Mouse (Mus musculus) T-cell, adult 2 months (primary cell): ENCODE data around the gene Camk2g.

Experiments used
- DNase-seq: peaks from one replicate; pipeline ENCODE4 v3.0.0; 2022; ENCODE audit warnings: low spot score

Camk2g gene

DNA sequence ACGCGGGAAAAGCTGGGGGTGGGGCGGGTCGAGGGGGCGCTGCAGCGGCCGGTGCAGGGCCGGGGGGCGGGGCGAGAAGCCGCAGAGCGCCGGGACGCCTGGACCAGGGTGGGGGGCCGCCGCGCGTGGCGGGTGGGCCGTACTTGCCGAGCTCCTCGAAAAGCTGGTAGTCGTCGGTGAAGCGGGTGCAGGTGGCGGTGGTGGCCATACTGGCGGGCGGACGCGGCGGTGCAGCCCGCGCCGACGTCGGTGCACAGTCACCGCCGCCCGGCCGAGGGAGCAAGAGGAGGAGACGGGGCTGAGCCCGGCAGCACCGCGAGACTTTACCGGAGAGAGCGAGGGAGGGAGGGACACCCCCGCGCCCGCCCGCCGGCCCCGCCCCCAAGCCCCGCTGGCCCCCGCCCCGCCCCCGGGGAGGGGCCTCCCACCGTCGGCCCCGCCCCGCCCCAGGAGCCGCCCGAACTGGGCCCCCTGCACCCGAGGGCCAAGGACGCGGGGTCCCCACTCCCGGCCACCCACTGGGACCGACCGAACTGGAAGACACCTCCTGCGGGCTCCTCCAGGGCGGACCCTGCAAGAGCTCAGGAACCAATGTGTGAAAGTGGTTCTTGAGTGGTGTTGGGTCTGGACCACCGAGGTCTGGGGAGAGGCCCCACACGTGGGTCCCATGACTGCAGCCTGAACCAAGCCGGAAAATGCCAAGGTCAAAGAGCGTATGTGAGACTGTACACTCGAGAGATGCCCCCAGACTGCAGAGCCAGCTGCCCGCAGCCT lies at the start of gene Camk2g:
Gene Camk2g, minus strand, starts transcription at position 331 of the 774 bp plus-strand sequence.
- DNase-seq: peak; percentile 81

DNA sequence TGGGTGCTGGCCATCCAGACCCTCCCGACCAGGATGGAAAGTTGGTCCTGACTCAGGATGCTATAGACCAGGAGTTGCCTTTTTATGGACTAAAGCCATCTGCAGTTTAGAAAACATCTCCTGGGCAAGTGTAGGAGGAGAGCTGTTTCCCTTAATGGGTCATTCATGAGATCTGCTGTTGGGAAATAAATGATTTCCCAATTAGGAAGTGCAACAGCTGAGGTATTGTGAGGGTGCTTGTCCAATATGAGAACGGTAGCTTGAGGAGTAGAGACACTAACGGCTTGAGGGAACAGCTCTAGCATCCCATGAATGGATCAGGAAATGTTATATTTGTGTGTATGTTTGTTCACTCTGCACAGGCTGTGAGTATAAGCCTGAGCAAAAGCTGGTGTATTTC lies 48.7 kb upstream of the Camk2g start:
- DNase-seq: no peak

DNA sequence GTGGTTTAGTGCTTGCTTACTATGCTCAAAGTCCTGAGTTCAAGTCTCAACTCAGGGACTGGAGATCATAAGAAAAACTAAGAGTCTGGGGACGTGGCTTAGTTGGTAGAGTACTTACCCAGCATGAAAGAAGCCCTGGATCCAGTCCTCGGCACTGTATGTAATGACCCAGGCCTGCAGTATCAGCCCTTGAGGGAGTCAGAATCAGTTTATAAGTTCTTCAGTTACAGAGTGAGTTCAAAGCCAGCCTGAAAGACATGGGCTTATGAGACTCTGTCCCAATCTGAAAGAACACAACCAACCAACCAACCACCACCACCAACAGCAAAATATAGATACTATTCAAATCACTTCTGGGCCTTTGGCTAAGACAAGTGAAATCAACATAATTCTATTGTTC lies 47.6 kb upstream of the Camk2g start:
- DNase-seq: no peak

- DNase-seq: no peak
Observed at GRCm38 (mm10) chr14:20837681-20838080, 43.8 kb upstream of the Camk2g start.

GRCm38 (mm10) chr14:20836905-20837376 lies 43.1 kb upstream of the Camk2g start:
- DNase-seq: no peak

- DNase-seq: peak; percentile 40
Observed at GRCm38 (mm10) chr14:20836171-20836904, 42.5 kb upstream of the Camk2g start, which contains the start of gene Plau. Gene Plau, plus strand, starts transcription at chr14:20836660.

DNA sequence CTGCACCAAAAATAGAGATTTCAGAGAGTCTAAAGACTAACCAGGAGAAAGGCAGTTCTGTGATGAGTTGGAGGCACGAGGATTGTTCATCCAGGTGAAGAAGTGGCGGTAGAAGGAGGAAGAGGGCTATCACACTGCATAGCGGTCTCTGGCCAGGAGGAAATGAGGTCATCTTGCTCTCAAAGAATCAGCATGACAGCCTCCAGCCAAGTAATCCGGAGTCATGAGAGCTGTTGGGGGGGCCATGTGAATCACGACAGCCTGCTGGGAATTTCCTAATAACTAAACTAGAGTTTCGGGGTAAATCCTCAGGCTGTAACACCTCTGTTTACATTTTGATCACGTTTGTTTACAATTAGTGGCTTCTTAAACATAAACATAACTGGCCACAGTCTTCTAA lies 40.2 kb upstream of the Camk2g start:
- DNase-seq: no peak

DNA sequence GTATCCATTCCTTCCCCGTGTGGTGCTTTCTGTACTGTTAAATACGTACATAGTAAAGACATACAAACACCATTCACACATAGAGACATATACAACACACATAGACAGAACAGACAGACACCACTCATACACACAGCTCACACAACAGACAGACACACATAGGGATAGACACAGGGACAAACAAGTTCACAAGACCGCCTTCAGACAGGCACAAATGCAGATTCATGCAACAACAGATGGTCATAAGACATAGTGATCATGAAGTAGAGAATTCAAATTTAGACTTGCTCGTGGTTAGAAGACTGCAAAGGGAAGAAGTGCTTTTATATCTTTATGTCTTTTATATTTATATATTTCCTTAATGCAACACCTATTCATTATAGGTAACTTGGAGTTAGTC lies 39.6 kb upstream of the Camk2g start:
- DNase-seq: no peak

- DNase-seq: no peak
Observed at GRCm38 (mm10) chr14:20831915-20832314, 38.0 kb upstream of the Camk2g start.

DNA sequence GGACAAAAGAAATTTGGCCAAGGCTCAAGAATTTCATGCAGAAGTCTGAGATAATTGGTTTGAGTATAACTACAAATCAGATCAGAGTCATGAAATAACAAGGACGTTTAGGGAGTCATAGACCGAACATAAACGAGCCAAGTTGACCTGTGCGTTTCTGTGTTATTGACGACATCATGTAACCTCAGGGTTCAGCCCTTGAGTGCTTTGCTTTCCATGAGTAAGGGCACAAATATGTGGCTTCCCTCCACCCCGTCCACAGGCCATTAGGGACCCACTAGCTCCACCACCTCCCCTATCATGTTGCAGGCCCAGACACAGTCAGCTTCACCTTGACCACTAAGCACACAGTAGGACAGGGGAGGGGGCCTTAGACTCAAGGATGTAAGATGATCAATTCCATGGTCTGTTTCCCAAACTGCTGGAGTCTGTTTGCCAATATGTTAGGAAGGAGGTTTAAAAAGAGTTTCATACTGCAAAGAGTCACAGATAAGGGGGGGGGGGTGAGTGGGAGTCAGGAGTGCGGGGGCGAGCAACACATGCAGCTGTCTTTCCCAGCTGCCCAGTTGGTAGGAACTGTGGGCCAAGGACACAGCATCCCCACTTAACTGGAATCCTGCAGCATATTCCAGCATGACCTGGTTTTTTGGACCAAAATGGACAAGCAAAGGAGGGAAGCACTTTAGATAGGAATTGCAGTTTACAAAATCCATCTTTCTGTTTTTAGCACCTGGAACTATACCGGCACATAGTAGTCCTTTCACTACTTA lies 37.4 kb upstream of the Camk2g start:
- no peak for DNase-seq

GRCm38 (mm10) chr14:20829523-20830366 lies 35.9 kb upstream of the Camk2g start:
- DNase-seq: no peak

DNA sequence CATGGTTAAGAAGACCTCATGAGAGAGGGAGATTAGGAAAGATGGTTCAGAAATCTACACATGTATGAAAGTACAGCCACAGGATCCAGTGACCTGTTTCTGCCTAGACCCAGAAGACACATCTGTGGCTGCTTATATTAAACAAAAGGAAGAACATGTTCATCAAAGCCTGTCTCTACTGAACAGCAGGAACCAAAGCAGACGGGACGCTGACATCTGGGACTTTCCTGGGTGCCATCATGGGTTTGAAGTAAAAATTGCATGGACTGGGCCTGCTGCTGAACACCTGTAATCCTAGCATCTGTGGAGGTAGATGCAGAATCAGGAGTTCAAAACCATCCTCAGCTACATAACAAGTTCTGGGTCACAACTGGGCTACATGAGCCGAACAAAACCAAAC lies 34.6 kb upstream of the Camk2g start:
- DNase-seq: no peak

DNA sequence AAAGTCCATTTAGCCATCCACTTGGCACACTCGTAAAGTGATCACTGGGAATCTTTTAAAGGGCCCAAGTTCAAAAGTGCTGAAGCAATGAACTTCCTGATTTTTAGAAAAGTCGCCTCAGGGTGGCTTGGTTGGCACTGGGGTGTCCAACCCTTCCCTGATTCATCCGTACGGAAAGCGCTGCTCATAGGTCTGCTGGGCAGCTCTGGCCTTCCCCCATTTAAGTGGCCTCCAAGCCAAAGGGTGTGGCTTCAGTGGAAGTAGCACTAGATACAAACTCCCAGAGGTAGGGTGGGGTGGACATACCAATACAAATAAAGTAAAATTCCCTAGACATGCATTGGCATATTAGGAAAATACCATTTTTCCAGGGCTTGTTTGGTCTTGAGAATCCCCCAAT lies 33.6 kb upstream of the Camk2g start:
- no peak for DNase-seq

GRCm38 (mm10) chr14:20827061-20827460 lies 33.2 kb upstream of the Camk2g start:
- DNase-seq: no peak

DNA sequence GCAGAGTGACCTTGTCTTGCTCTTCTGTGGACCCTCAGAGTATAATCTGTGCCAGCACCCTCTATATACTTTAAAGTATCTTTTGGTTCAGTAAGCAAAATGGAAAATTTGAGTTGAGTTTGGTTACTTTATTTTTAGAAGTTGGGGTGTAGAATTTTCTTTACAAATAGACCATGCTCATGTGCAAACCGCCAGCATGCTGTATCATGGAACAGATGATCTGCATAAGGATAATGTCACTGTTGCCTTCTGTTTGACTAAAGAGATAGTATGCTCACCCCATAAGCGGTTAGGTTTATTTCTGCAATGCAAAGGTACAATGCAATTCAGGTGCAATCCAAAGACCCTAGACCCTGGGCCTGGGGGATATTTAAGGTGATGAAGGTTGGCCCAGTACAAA lies 31.6 kb upstream of the Camk2g start:
- no peak for DNase-seq

- DNase-seq: no peak
Observed at GRCm38 (mm10) chr14:20824517-20824916, 30.6 kb upstream of the Camk2g start.

GRCm38 (mm10) chr14:20815448-20815847 lies 21.6 kb upstream of the Camk2g start:
- no peak for DNase-seq

- no peak for DNase-seq
Observed at GRCm38 (mm10) chr14:20811779-20812406, 18.0 kb upstream of the Camk2g start.

DNA sequence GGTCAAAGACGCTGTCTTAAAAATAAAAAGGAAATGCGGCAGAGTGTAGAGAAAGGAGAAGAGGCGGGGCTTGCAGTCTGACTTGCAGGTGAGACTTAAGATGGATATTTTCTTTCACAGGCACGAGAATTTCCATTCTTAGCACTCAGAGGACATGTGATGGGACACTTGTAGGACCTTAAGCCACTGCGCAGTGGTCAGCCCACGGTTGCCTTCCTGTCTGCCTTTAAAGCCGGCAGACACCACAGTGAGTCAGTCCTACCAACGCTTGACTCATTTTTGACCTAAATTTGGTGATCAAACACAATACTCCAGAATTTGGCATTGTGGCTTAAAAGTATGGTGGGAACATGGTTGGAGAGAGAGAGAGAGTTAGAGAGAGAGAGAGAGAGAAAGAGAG lies 17.3 kb upstream of the Camk2g start:
- no peak for DNase-seq

- DNase-seq: no peak
Observed at GRCm38 (mm10) chr14:20809820-20810219, 15.9 kb upstream of the Camk2g start.

DNA sequence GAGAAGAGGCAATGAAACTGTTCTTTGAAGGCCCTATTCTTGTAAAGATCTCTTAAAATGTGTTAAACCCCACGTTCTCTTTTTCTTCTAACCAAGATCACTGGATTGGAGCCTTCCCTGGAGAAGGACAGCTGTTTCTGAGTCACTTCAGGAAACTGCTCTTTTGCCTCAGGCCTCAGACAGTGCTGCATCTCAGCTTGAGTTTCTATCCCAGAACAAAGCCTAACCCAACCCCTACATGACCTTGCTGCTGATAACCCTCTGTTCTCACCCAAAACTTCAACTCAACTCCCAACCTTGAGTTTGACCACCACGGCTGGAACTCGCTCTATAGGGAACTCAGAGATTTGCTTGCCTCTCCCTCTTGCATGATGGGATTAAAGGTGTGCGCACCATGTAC lies 15.5 kb upstream of the Camk2g start:
- no peak for DNase-seq
